Mouse (Mus musculus) heart, postnatal 36 days (tissue): ENCODE results near the gene Rdh7. TPM values are rescaled to one million over a fixed set of nuclear protein-coding genes. Genes with fewer than 3 reads are reported as not detected.

ENCODE experiments used
- total RNA-seq, 2 experiments: library from RNA; stranded (reverse); gene quantifications; 2 replicates each; pipeline ENCODE4 v1.2.3; 2021

Gene Rdh7
- total RNA-seq, 2 experiments from 2014 or later: not detected

Other genes with a start within 250 kb of the Rdh7 start
- 10 to 100 TPM; 42.3 to 46.0 TPM for gene Stat6, start 245.8 kb downstream of the Rdh7 start, total RNA-seq
- 1 to 10 TPM; 2.7 to 4.5 TPM for gene Nemp1, start 221.9 kb downstream of the Rdh7 start, total RNA-seq
- gene Nab2, start 220.2 kb downstream of the Rdh7 start, total RNA-seq: 1 to 10 TPM; 5.7 to 8.4 TPM
- gene Myo1a, start 183.6 kb downstream of the Rdh7 start, total RNA-seq: not detected
- gene Tac2, start 164.3 kb downstream of the Rdh7 start, total RNA-seq: not detected
- 1 to 10 TPM; 6.8 to 7.8 TPM for gene Zbtb39, start 149.3 kb downstream of the Rdh7 start, total RNA-seq
- gene Gpr182, start 137.1 kb downstream of the Rdh7 start, total RNA-seq: 1 to 10 TPM; 3.5 to 4.0 TPM
- under 1 TPM in 1 of 2 experiments, not detected in 1; 0.08 TPM for gene Rdh1, start 129.1 kb downstream of the Rdh7 start, total RNA-seq
- gene Rdh16f1, start 129.0 kb downstream of the Rdh7 start, total RNA-seq: under 1 TPM in 1 of 2 experiments, not detected in 1; 0.11 TPM
- gene Rdh9, start 112.4 kb downstream of the Rdh7 start, total RNA-seq: under 1 TPM in 1 of 2 experiments, not detected in 1; 0.36 TPM
- not detected for gene Rdh16, start 87.7 kb downstream of the Rdh7 start, total RNA-seq
- gene Rdh19, start 38.9 kb downstream of the Rdh7 start, total RNA-seq: not detected
- not detected for gene Rdh16f2, start 22.3 kb downstream of the Rdh7 start, total RNA-seq
- gene Sdr9c7, start 9.7 kb upstream of the Rdh7 start, total RNA-seq: not detected
- not detected for gene Hsd17b6, start 118.8 kb upstream of the Rdh7 start, total RNA-seq
- gene Prim1, start 126.4 kb upstream of the Rdh7 start, total RNA-seq: 1 to 10 TPM; 1.6 to 2.7 TPM
- gene Naca, start 146.8 kb upstream of the Rdh7 start, total RNA-seq: 100 to 1,000 TPM; 542 to 584 TPM
- 10 to 100 TPM; 80.7 to 90.5 TPM for gene Ptges3, start 170.1 kb upstream of the Rdh7 start, total RNA-seq
- gene Atp5b, start 194.5 kb upstream of the Rdh7 start, total RNA-seq: 1,000 to 10,000 TPM; 9,026 to 9,193 TPM
- gene Baz2a, start 202.8 kb upstream of the Rdh7 start, total RNA-seq: 10 to 100 TPM; 23.8 TPM